Mouse (Mus musculus): ENCODE measurements around the gene Wwp2.

- TF ChIP-seq CTCF (IDR thresholded peaks at IDR 0.05; ENCODE audit: control insufficient read depth, insufficient read depth, insufficient replicate concordance, low read depth, low read length) (no peak), POLR2A (IDR thresholded peaks at IDR 0.05; ENCODE audit: control insufficient read depth, low read depth, low read length) (no peak)
Measured at GRCm38 (mm10) chr8:107412552-107412951, 23.6 kb upstream of the Wwp2 start.
